Mouse (Mus musculus) myocyte (in vitro differentiated cells): ENCODE results near the gene Usp18. TPM values are rescaled to one million over a fixed set of nuclear protein-coding genes. Genes with fewer than 3 reads are reported as not detected.

ENCODE experiments used
- H3K27me3 ChIP-seq: one replicate; pipeline ENCODE4 v1.6.1; 2011; ENCODE audit not compliant: control insufficient read depth, insufficient read depth, insufficient read length
- H3K36me3 ChIP-seq: one replicate; pipeline ENCODE4 v1.6.1; 2011; ENCODE audit not compliant: control insufficient read depth, insufficient read depth
- H3K4me2 ChIP-seq: one replicate; pipeline ENCODE4 v1.6.1; 2011; ENCODE audit warnings: low read depth, control low read depth
- H3K4me3 ChIP-seq: one replicate; pipeline ENCODE4 v1.5.1; 2011; ENCODE audit warnings: mild to moderate bottlenecking, control low read depth, moderate library complexity
- H3K79me2 ChIP-seq: one replicate; pipeline ENCODE4 v1.6.1; 2011; ENCODE audit not compliant: control insufficient read depth, insufficient read depth
- H3ac ChIP-seq: one replicate; pipeline ENCODE4 v1.6.1; 2011; ENCODE audit not compliant: control insufficient read depth, insufficient read length
- CEBPB ChIP-seq: IDR thresholded peaks from 2 replicates; pipeline ENCODE4 v1.6.1; 2011; ENCODE audit warnings: mild to moderate bottlenecking, moderate library complexity; ENCODE audit not compliant: poor library complexity, insufficient read depth, severe bottlenecking
- E2F4 ChIP-seq: IDR thresholded peaks from one replicate; pipeline ENCODE4 v1.6.1; 2011; ENCODE audit warnings: mild to moderate bottlenecking, control low read depth, moderate library complexity; ENCODE audit not compliant: insufficient read depth
- MAX ChIP-seq: IDR thresholded peaks from one replicate; pipeline ENCODE4 v1.6.1; 2011; ENCODE audit warnings: low read depth, mild to moderate bottlenecking, control low read depth
- MYOD1 ChIP-seq, 3 experiments: IDR thresholded peaks; one replicate each; pipeline ENCODE4 v1.6.1; 2011; ENCODE audit warnings: control low read depth in 2 of 3, low read depth in 2 of 3, mild to moderate bottlenecking in 2 of 3, moderate library complexity in 1 of 3; ENCODE audit not compliant: insufficient read length in 2 of 3, control insufficient read depth in 1 of 3
- MYOG ChIP-seq, 3 experiments: IDR thresholded peaks; one replicate each; pipeline ENCODE4 v1.6.1; 2011; ENCODE audit warnings: control low read depth in 2 of 3, low read depth in 2 of 3, mild to moderate bottlenecking in 2 of 3; ENCODE audit not compliant: insufficient read length in 2 of 3, control insufficient read depth in 1 of 3, insufficient read depth in 1 of 3
- POLR2A ChIP-seq: IDR thresholded peaks from one replicate; pipeline ENCODE4 v1.6.1; 2011; ENCODE audit warnings: low read depth, mild to moderate bottlenecking, control low read depth, moderate library complexity; ENCODE audit not compliant: insufficient read length
- POLR2AphosphoS2 ChIP-seq: IDR thresholded peaks from one replicate; pipeline ENCODE4 v1.6.1; 2011; ENCODE audit warnings: low read depth, control low read depth; ENCODE audit not compliant: insufficient read length
- REST ChIP-seq: IDR thresholded peaks from one replicate; pipeline ENCODE4 v1.6.1; 2011; ENCODE audit warnings: mild to moderate bottlenecking, control low read depth, moderate library complexity; ENCODE audit not compliant: insufficient read depth, insufficient read length
- SRF ChIP-seq: IDR thresholded peaks from one replicate; pipeline ENCODE4 v1.6.1; 2011; ENCODE audit warnings: low read depth; ENCODE audit not compliant: control insufficient read depth, insufficient read length
- TCF12 ChIP-seq: IDR thresholded peaks from one replicate; pipeline ENCODE4 v1.6.1; 2011; ENCODE audit warnings: mild to moderate bottlenecking, control low read depth; ENCODE audit not compliant: poor library complexity, insufficient read depth, severe bottlenecking
- TCF3 ChIP-seq: IDR thresholded peaks from one replicate; pipeline ENCODE4 v1.6.1; 2011; ENCODE audit warnings: low read depth, control low read depth; ENCODE audit not compliant: insufficient read length
- USF1 ChIP-seq: IDR thresholded peaks from one replicate; pipeline ENCODE4 v1.6.1; 2011; ENCODE audit warnings: low read depth, mild to moderate bottlenecking, control low read depth, moderate library complexity
- polyA plus RNA-seq: library from polyadenylated mRNA; unstranded; fragments of >200 nt; fragmentation: generic; extraction: Trizol; gene quantifications from one replicate; pipeline ENCODE4 v1.2.1, GENCODE M21; 2012; ENCODE audit warnings: missing spikeins

Gene Usp18
- polyA plus RNA-seq, 1 experiment, result 0.07 TPM

DNA sequence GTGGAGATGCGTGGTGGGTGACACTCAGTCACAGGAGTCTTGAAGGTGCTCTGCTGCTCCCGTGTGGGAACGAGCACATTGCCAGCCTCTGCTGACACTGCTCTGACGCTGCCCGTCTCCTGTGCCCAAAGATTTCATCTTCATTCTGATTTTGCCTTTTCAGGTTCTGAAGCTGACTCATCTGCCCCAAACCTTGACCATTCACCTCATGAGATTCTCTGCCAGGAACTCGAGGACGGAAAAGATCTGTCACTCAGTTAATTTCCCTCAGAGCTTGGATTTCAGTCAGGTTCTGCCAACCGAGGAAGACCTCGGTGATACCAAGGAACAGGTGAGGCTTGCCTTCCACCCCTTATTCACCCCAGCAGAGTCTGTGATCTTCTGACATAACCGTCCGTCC lies 16.8 kb downstream of the Usp18 start:
- Histone ChIP-seq H3ac (no peak overlapping the region), H3K4me3 (no peak overlapping the region), H3K79me2 (no peaks in the 10 kb centered on the region), H3K4me2 (no peak overlapping the region), H3K36me3 (no peaks in the 10 kb centered on the region), H3K27me3 (peaks cover 3% of the 10 kb centered on the region)
- no peak for TF ChIP-seq MYOG (IDR thresholded peaks at IDR 0.05; ENCODE audit: control insufficient read depth in 1 of 3, insufficient read depth in 1 of 3, insufficient read length in 2 of 3, low read depth in 2 of 3)
- TF ChIP-seq TCF3, result no peak
- TF ChIP-seq CEBPB, result no peak
- no peak for TF ChIP-seq MYOD1 (IDR thresholded peaks at IDR 0.05; ENCODE audit: control insufficient read depth in 1 of 3, insufficient read length in 2 of 3, low read depth in 2 of 3)
- no peak for TF ChIP-seq TCF12
- no peak for TF ChIP-seq POLR2A
- no peak for TF ChIP-seq MAX
- TF ChIP-seq USF1, result no peak
- TF ChIP-seq E2F4, result no peak
- TF ChIP-seq SRF, result no peak
- TF ChIP-seq POLR2AphosphoS2, result no peak
- TF ChIP-seq REST, result no peak

DNA sequence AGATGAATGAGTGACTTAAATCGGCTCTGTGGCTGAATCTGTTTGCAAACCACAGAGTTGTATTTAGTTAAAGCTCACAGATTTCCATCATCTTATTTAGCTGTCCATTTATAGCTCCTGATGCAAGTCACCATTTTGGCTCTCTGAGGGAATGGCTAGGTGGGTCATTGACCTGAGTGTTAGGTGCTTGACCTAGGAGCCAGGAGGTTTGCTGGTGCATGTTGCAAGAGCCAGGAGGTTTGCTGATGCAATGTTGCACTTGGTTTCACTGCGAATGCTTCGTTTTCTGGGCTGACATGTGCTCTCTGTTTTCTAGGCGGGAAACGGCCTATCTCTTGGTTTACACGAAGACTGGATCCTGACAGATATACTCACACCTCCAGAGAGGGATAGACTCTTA lies 24.4 kb downstream of the Usp18 start:
- H3K4me3 ChIP-seq, result no peak overlapping the region
- TF ChIP-seq CEBPB, result 0 out of 2 replicates have a peak, but pooled peaks have one; percentile 33
- no peak for TF ChIP-seq TCF3
- TF ChIP-seq SRF, result no peak
- TF ChIP-seq MAX, result no peak
- no peak for TF ChIP-seq MYOG (IDR thresholded peaks at IDR 0.05; ENCODE audit: control insufficient read depth in 1 of 3, insufficient read depth in 1 of 3, insufficient read length in 2 of 3, low read depth in 2 of 3)
- TF ChIP-seq TCF12, result no peak
- no peak for TF ChIP-seq POLR2AphosphoS2
- no peaks in the 10 kb centered on the region for H3K36me3 ChIP-seq
- H3ac ChIP-seq, result no peak overlapping the region
- H3K4me2 ChIP-seq, result no peak overlapping the region
- no peaks in the 10 kb centered on the region for H3K27me3 ChIP-seq
- no peaks in the 10 kb centered on the region for H3K79me2 ChIP-seq

DNA sequence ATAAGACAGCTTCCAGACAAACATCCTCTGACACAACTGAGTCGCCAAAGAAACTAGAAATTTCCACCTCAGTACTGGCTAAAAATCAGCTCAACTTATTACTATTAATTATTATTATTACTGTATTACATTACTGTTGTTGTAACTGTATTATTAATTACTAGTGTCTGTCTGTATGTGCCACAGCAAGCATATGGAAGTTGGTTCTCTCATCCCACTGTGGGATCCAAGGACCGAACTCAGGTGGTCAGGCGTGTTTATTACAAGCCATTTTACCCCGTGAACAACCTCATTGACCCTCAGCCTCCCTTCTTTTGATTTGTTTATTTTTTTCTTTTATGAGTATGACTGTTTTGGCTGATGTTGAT lies 26.0 kb downstream of the Usp18 start:
- Histone ChIP-seq H3K27me3 (no peaks in the 10 kb centered on the region), H3K79me2 (no peaks in the 10 kb centered on the region), H3K4me2 (peak overlapping the region; percentile 61), H3K4me3 (peak overlapping the region; percentile 24), H3K36me3 (no peaks in the 10 kb centered on the region), H3ac (no peak overlapping the region)
- TF ChIP-seq POLR2A, result no peak
- no peak for TF ChIP-seq REST
- TF ChIP-seq MAX, result no peak
- no peak for TF ChIP-seq SRF
- no peak for TF ChIP-seq USF1
- no peak for TF ChIP-seq TCF3
- TF ChIP-seq POLR2AphosphoS2, result no peak
- no peak for TF ChIP-seq CEBPB
- TF ChIP-seq E2F4, result no peak
- no peak for TF ChIP-seq TCF12
- no peak for TF ChIP-seq MYOD1 (IDR thresholded peaks at IDR 0.05; ENCODE audit: control insufficient read depth in 1 of 3, insufficient read length in 2 of 3, low read depth in 2 of 3)

DNA sequence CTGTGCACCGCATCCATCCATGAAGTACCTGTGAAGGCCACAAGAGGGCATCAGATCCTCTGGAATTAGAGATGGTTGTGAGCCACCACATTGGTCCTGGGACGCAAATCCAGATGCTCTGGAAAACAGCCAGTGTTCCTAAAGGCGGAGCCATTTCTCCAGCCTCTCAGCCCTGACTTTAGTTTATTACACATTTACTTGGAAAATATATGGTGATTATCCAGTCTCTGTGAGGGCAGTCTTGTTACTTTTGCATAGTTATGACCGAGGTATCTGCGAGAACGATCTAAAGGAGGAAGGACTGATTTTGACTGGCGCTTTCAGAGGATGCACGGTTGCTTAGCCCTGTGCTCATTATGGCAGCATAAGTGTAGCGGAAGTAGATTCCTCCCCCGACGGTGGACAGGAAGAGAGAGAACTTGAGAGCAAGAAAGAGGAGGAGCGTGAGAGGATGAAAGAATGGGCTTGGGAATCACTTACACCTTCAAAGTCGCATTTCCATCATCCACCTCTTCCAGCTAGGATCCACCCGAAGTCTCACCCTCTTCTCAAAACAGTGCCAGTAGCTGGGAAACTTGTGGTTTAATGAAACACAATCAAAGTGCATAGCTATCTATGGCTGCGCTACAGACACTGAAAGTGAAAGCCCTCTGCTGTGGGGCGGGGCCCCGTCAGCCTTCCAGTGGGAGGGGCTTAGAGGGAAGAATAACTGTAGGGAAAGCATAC lies 26.5 kb downstream of the Usp18 start:
- Histone ChIP-seq H3K36me3 (no peaks in the 10 kb centered on the region), H3K4me2 (peak overlapping the region; percentile 81), H3K27me3 (peaks cover under 1% of the 10 kb centered on the region), H3K79me2 (no peaks in the 10 kb centered on the region), H3ac (no peak overlapping the region), H3K4me3 (peak overlapping the region; percentile 24)
- TF ChIP-seq TCF12 (no peak), CEBPB (no peak), POLR2AphosphoS2 (no peak), POLR2A (no peak), SRF (no peak), MAX (no peak), TCF3 (no peak), MYOG (IDR thresholded peaks at IDR 0.05; ENCODE audit: control insufficient read depth in 1 of 3, insufficient read depth in 1 of 3, insufficient read length in 2 of 3, low read depth in 2 of 3) (no peak), MYOD1 (IDR thresholded peaks at IDR 0.05; ENCODE audit: control insufficient read depth in 1 of 3, insufficient read length in 2 of 3, low read depth in 2 of 3) (no peak), REST (no peak), E2F4 (no peak), USF1 (no peak)
